Mouse (Mus musculus) megakaryocyte, embryonic 14.5 days (primary cell): ENCODE results near the gene Gm10643.

Source experiments
- FLI1 ChIP-seq: IDR thresholded peaks from 2 replicates; pipeline ENCODE4 v1.6.1; 2012; ENCODE audit warnings: low read length, inconsistent platforms, mixed read lengths
- GATA1 ChIP-seq: IDR thresholded peaks from 3 replicates; pipeline ENCODE4 v1.6.1; 2012; ENCODE audit warnings: mixed read lengths, low read length, inconsistent platforms, borderline replicate concordance

DNA sequence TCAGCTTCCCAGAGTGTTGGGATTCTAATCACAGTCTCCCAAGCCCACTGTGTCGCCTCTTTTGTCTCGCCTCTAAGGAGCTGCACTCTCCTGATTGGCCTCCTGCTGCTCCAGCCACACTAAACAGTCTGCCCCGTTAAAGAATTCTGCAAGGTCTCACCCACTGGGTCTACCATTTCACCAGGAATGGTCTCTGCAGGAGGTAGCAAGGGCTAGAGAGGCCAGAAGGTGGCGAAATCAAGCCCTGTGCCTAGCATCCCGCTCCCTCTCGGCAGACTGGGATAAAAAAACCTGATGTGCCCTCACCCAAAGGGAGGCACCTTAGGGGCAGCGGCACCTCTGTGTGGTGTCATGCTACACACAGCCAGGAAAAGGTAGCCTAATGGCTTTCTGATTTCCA is 20.8 kb downstream of the Gm10643 start:
- TF ChIP-seq GATA1 (no peak), FLI1 (no peak)
